Mouse (Mus musculus) ES-Bruce4 (cell line): Measurements from ENCODE around the gene Rnase4. TPM values are rescaled to one million over a fixed set of nuclear protein-coding genes. Genes with fewer than 3 reads are reported as not detected.

Experiments
- H3K27ac ChIP-seq: 2 replicates; pipeline ENCODE4 v1.5.1; 2012; ENCODE audit warnings: low read length, inconsistent platforms; ENCODE audit not compliant: insufficient read depth
- H3K27me3 ChIP-seq: 2 replicates; pipeline ENCODE4 v1.6.1; 2012; ENCODE audit warnings: mild to moderate bottlenecking, low read length, inconsistent platforms; ENCODE audit not compliant: control insufficient read depth, poor library complexity, insufficient read depth, severe bottlenecking
- H3K36me3 ChIP-seq: 2 replicates; pipeline ENCODE4 v1.6.1; 2012; ENCODE audit warnings: inconsistent platforms, mild to moderate bottlenecking, low read length, moderate library complexity; ENCODE audit not compliant: control insufficient read depth, poor library complexity, insufficient read depth, severe bottlenecking
- H3K4me1 ChIP-seq: one replicate; pipeline ENCODE4 v1.8.1; 2011; ENCODE audit warnings: low read length; ENCODE audit not compliant: control insufficient read depth, insufficient read depth
- H3K4me3 ChIP-seq: 2 replicates; pipeline ENCODE4 v1.5.1; 2011; ENCODE audit warnings: low read depth, mild to moderate bottlenecking, low read length
- H3K9ac ChIP-seq: 2 replicates; pipeline ENCODE4 v1.6.1; 2012; ENCODE audit warnings: low read depth, mild to moderate bottlenecking, inconsistent platforms; ENCODE audit not compliant: poor library complexity, severe bottlenecking
- H3K9me3 ChIP-seq: replicated peaks from 2 replicates; pipeline ENCODE4 v1.6.1; 2012; ENCODE audit warnings: mild to moderate bottlenecking, low read length, inconsistent platforms; ENCODE audit not compliant: control insufficient read depth, poor library complexity, insufficient read depth, severe bottlenecking
- CTCF ChIP-seq: IDR thresholded peaks from one replicate; pipeline ENCODE4 v1.8.1; 2011; ENCODE audit warnings: low read depth, low read length
- EP300 ChIP-seq: IDR thresholded peaks from 2 replicates; pipeline ENCODE4 v1.6.1; 2011; ENCODE audit warnings: low read depth, low read length; ENCODE audit not compliant: insufficient read depth
- POLR2A ChIP-seq: IDR thresholded peaks from one replicate; pipeline ENCODE4 v1.8.1; 2011; ENCODE audit warnings: low read length; ENCODE audit not compliant: insufficient read depth
- polyA plus RNA-seq: library from polyadenylated mRNA; stranded (reverse); fragments of >200 nt; gene quantifications from 2 replicates; pipeline ENCODE4 v1.2.4, GENCODE M21; 2011; ENCODE audit warnings: low read depth; ENCODE audit not compliant: missing spikeins, insufficient read depth, insufficient read length

Gene Rnase4
- 7.0 and 7.2 TPM in 2 replicates for polyA plus RNA-seq

GRCm38 (mm10) chr14:51090921-51091900, at the start of gene Rnase4, which contains the start of gene Ang:
Rnase4 (plus strand) TSS chr14:51091077.
Ang (plus strand) TSS chr14:51091150.
- Histone ChIP-seq H3K36me3 (no peaks in the 10 kb centered on the region), H3K9me3 (no peaks in the 10 kb centered on the region), H3K4me1 (no peaks in the 10 kb centered on the region), H3K4me3 (peak within 1 kb of the TSS; percentile 95), H3K27ac (peak within 1 kb of the TSS; percentile 75), H3K9ac (peak within 1 kb of the TSS; percentile 75), H3K27me3 (no peaks in the 10 kb centered on the region)
- no peak for TF ChIP-seq EP300
- TF ChIP-seq POLR2A, result no peak
- TF ChIP-seq CTCF, result no peak

GRCm38 (mm10) chr14:51041769-51042168, 49.1 kb upstream of the Rnase4 start, which contains the start of gene Rnase9:
Rnase9 (minus strand) TSS chr14:51041869.
- Histone ChIP-seq H3K4me1 (peaks cover 1% of the 10 kb centered on the region), H3K27me3 (no peaks in the 10 kb centered on the region), H3K9me3 (no peaks in the 10 kb centered on the region), H3K4me3 (no peak within 1 kb of the TSS), H3K9ac (no peak within 1 kb of the TSS), H3K27ac (no peak within 1 kb of the TSS), H3K36me3 (no peaks in the 10 kb centered on the region)
- TF ChIP-seq EP300 (no peak), CTCF (no peak), POLR2A (no peak)

- no peaks in the 10 kb centered on the region for H3K36me3 ChIP-seq
- no peak overlapping the region for H3K27ac ChIP-seq
- H3K9me3 ChIP-seq, result no peaks in the 10 kb centered on the region
- TF ChIP-seq CTCF, result no peak
- TF ChIP-seq POLR2A, result no peak
- no peak for TF ChIP-seq EP300
- H3K4me1 ChIP-seq, result no peaks in the 10 kb centered on the region
- H3K27me3 ChIP-seq, result no peaks in the 10 kb centered on the region
- no peak overlapping the region for H3K9ac ChIP-seq
- H3K4me3 ChIP-seq, result no peak overlapping the region
Measured at GRCm38 (mm10) chr14:51047846-51048245, 43.0 kb upstream of the Rnase4 start.

- no peak within 1 kb of the TSS for H3K4me3 ChIP-seq
Measured at GRCm38 (mm10) chr14:51050063-51050462, 40.8 kb upstream of the Rnase4 start, which contains the start of gene Rnase11. Rnase11 (minus strand) TSS chr14:51050163.

GRCm38 (mm10) chr14:51051941-51052340, 38.9 kb upstream of the Rnase4 start:
- Histone ChIP-seq H3K27ac (no peak overlapping the region), H3K4me1 (peaks cover 3% of the 10 kb centered on the region), H3K36me3 (no peaks in the 10 kb centered on the region), H3K9ac (no peak overlapping the region), H3K4me3 (no peak overlapping the region), H3K27me3 (no peaks in the 10 kb centered on the region), H3K9me3 (no peaks in the 10 kb centered on the region)
- TF ChIP-seq EP300 (no peak), POLR2A (no peak), CTCF (no peak)

More at GRCm38 (mm10) chr14:51050063-51050462, 40.8 kb upstream of the Rnase4 start, which contains the start of gene Rnase11:
- TF ChIP-seq CTCF (no peak), POLR2A (no peak), EP300 (no peak)
- no peaks in the 10 kb centered on the region for H3K9me3 ChIP-seq
- H3K27ac ChIP-seq, result no peak within 1 kb of the TSS
- H3K27me3 ChIP-seq, result no peaks in the 10 kb centered on the region
- peaks cover 3% of the 10 kb centered on the region for H3K4me1 ChIP-seq
- H3K9ac ChIP-seq, result no peak within 1 kb of the TSS
- no peaks in the 10 kb centered on the region for H3K36me3 ChIP-seq

GRCm38 (mm10) chr14:51053176-51053575, 37.7 kb upstream of the Rnase4 start:
- no peaks in the 10 kb centered on the region for H3K36me3 ChIP-seq
- no peaks in the 10 kb centered on the region for H3K27me3 ChIP-seq
- no peak overlapping the region for H3K4me3 ChIP-seq
- peaks cover 3% of the 10 kb centered on the region for H3K4me1 ChIP-seq
- H3K9ac ChIP-seq, result no peak overlapping the region
- no peaks in the 10 kb centered on the region for H3K9me3 ChIP-seq
- H3K27ac ChIP-seq, result no peak overlapping the region
- no peak for TF ChIP-seq POLR2A
- TF ChIP-seq CTCF, result no peak
- no peak for TF ChIP-seq EP300
